Mouse (Mus musculus) central nervous system, embryonic 14 days (tissue): ENCODE results near the gene Sin3a. TPM values are rescaled to one million over a fixed set of nuclear protein-coding genes. Genes with fewer than 3 reads are reported as not detected.

ENCODE experiments used
- polyA plus RNA-seq: library from polyadenylated mRNA; depleted of rRNA; stranded (reverse); fragments of >200 nt; gene quantifications from 2 replicates; pipeline ENCODE4 v1.2.3, GENCODE M21; 2012; rRNA removed

Sin3a gene
- 64.2 and 70.6 TPM in 2 replicates for polyA plus RNA-seq

GRCm38 (mm10) chr9:57071801-57072351 lies at the start of gene Sin3a:
Sin3a (plus strand) TSS chr9:57072040.

GRCm38 (mm10) chr9:57130577-57131433 lies 59.0 kb downstream of the Sin3a start, which contains the start of gene Man2c1:
Man2c1 (plus strand) TSS chr9:57130690.

GRCm38 (mm10) chr9:57148144-57148878 lies 76.5 kb downstream of the Sin3a start, which contains the start of gene Neil1:
Neil1 (minus strand) TSS chr9:57148305.

GRCm38 (mm10) chr9:57158013-57158470 lies 86.2 kb downstream of the Sin3a start, which contains the start of gene Commd4:
Commd4 (minus strand) TSS chr9:57158331.

Other genes with a start within 250 kb of the Sin3a start
- 0.06 and 0.48 TPM in 2 replicates for gene Odf3l1, start 207.4 kb upstream of the Sin3a start, polyA plus RNA-seq
- gene Cspg4, start 207.0 kb upstream of the Sin3a start, polyA plus RNA-seq, result 4.4 and 14.3 TPM in 2 replicates
- gene Snx33, start 143.7 kb upstream of the Sin3a start, polyA plus RNA-seq, result 3.4 and 4.2 TPM in 2 replicates
- 140 and 156 TPM in 2 replicates for gene Imp3, start 134.6 kb upstream of the Sin3a start, polyA plus RNA-seq
- 15.6 and 18.2 TPM in 2 replicates for gene Snupn, start 121.2 kb upstream of the Sin3a start, polyA plus RNA-seq
- gene Ptpn9, start 77.1 kb upstream of the Sin3a start, polyA plus RNA-seq, result 39.2 and 39.8 TPM in 2 replicates
- 173 and 203 TPM in 2 replicates for gene Man2c1, start 58.6 kb downstream of the Sin3a start, polyA plus RNA-seq
- gene Neil1, start 76.3 kb downstream of the Sin3a start, polyA plus RNA-seq, result 13.5 and 13.6 TPM in 2 replicates
- 235 and 255 TPM in 2 replicates for gene Commd4, start 86.3 kb downstream of the Sin3a start, polyA plus RNA-seq
- gene Trcg1, start 164.5 kb downstream of the Sin3a start, polyA plus RNA-seq, result not detected in 2 replicates
- 3.3 and 4.1 TPM in 2 replicates for gene 1700017B05Rik, start 190.6 kb downstream of the Sin3a start, polyA plus RNA-seq